Mouse (Mus musculus): Measurements from ENCODE around the gene Dtnb.

GRCm38 (mm10) chr12:3657786-3658185 is 85.6 kb downstream of the Dtnb start:
- TF ChIP-seq CTCF (IDR thresholded peaks at IDR 0.05; ENCODE audit: low read depth) (no peak), EP300 (optimal IDR thresholded peaks at IDR 0.05) (no peak)

Measured in stomach, postnatal 0 days (tissue).